Mouse (Mus musculus) kidney, adult 2 months (tissue): ENCODE results near the gene Eln. TPM values are rescaled to one million over a fixed set of nuclear protein-coding genes. Genes with fewer than 3 reads are reported as not detected.

Experiments used
- DNase-seq: peaks from one replicate; pipeline ENCODE4 v3.0.0; 2021
- H3K27ac ChIP-seq: fragments of 200-500 bp; 2 replicates; pipeline ENCODE4 v1.5.1; 2012; ENCODE audit warnings: low read depth, low read length, control low read depth, inconsistent platforms; ENCODE audit not compliant: insufficient read depth
- H3K27me3 ChIP-seq: fragments of 200-500 bp; replicated peaks from 2 replicates; pipeline ENCODE4 v1.6.1; 2012; ENCODE audit warnings: mild to moderate bottlenecking, moderate library complexity, low read length, inconsistent platforms; ENCODE audit not compliant: control insufficient read depth, insufficient read depth
- H3K36me3 ChIP-seq: fragments of 200-500 bp; 2 replicates; pipeline ENCODE4 v1.6.1; 2012; ENCODE audit warnings: mild to moderate bottlenecking, moderate library complexity, low read length, inconsistent platforms; ENCODE audit not compliant: control insufficient read depth, insufficient read depth
- H3K4me1 ChIP-seq: fragments of 200-500 bp; 2 replicates; pipeline ENCODE4 v1.6.1; 2011; ENCODE audit warnings: low read length; ENCODE audit not compliant: control insufficient read depth, insufficient read depth
- H3K4me3 ChIP-seq: fragments of 200-500 bp; 2 replicates; pipeline ENCODE4 v1.5.1; 2011; ENCODE audit warnings: mild to moderate bottlenecking, low read depth, low read length, control low read depth; ENCODE audit not compliant: insufficient read depth
- CTCF ChIP-seq: fragments of 200-500 bp; conservative IDR thresholded peaks from 2 replicates; pipeline ENCODE4 v1.5.1; 2011; ENCODE audit warnings: low read depth, mild to moderate bottlenecking, control low read depth, low read length, moderate library complexity, mixed read lengths; ENCODE audit not compliant: insufficient read depth, insufficient read length
- POLR2A ChIP-seq: fragments of 200-500 bp; IDR thresholded peaks from one replicate; pipeline ENCODE4 v1.6.1; 2011; ENCODE audit warnings: low read depth, low read length, control low read depth
- WGBS: fragments of 180-500 bp; shearing (Covaris S2); methylation state at CpG from one replicate; pipeline ENCODE4 v1.1.7; 2018; 5-methylcytosine and 5-hydroxymethylcytosine counted together
- polyA plus RNA-seq: library from polyadenylated mRNA; depleted of rRNA; stranded (reverse); fragments of >200 nt; gene quantifications from 2 replicates; pipeline ENCODE4 v1.2.3, GENCODE M21; 2012; rRNA removed

The Eln gene
- polyA plus RNA-seq: 23.6 and 30.8 TPM in 2 replicates

- Histone ChIP-seq H3K27me3 (no peaks in the 10 kb centered on the region), H3K36me3 (no peaks in the 10 kb centered on the region), H3K4me3 (peak within 1 kb of the TSS; percentile 55), H3K27ac (peak within 1 kb of the TSS; percentile 86), H3K4me1 (peaks cover 6% of the 10 kb centered on the region; the same call in 1 of the 2 replicates)
- WGBS: 4% methylated on average over 21 of the region's 28 CpGs
- TF ChIP-seq POLR2A (no peak), CTCF (no peak)
- no peak for DNase-seq
Measured at GRCm38 (mm10) chr5:134746890-134747511, at the start of gene Eln. Gene Eln, minus strand, starts transcription at chr5:134747323.

- H3K27me3 ChIP-seq: no peaks in the 10 kb centered on the region
- no peaks in the 10 kb centered on the region for H3K4me1 ChIP-seq
- no peaks in the 10 kb centered on the region for H3K36me3 ChIP-seq
- no peak for DNase-seq
- no peak overlapping the region for H3K27ac ChIP-seq
- TF ChIP-seq POLR2A: no peak
- no peak for TF ChIP-seq CTCF
- no peak overlapping the region for H3K4me3 ChIP-seq
- WGBS: 44% methylated on average over 15 of the region's 15 CpGs
Measured at GRCm38 (mm10) chr5:134790080-134790995, 43.2 kb upstream of the Eln start.

- Histone ChIP-seq H3K27ac (no peak overlapping the region), H3K4me3 (no peak overlapping the region), H3K36me3 (no peaks in the 10 kb centered on the region), H3K4me1 (no peaks in the 10 kb centered on the region), H3K27me3 (no peaks in the 10 kb centered on the region)
- 34% methylated on average over 12 of the region's 12 CpGs for WGBS
- TF ChIP-seq POLR2A (no peak), CTCF (no peak)
- no peak for DNase-seq
Measured at GRCm38 (mm10) chr5:134788237-134788636, 41.1 kb upstream of the Eln start.

- Histone ChIP-seq H3K4me3 (no peak overlapping the region), H3K27me3 (no peaks in the 10 kb centered on the region), H3K36me3 (no peaks in the 10 kb centered on the region), H3K4me1 (no peaks in the 10 kb centered on the region), H3K27ac (no peak overlapping the region)
- 82% methylated on average over 25 of the region's 25 CpGs for WGBS
- TF ChIP-seq CTCF: no peak
- TF ChIP-seq POLR2A: no peak
- no peak for DNase-seq
Measured at GRCm38 (mm10) chr5:134785691-134786371, 38.7 kb upstream of the Eln start.

GRCm38 (mm10) chr5:134783794-134784193, 36.7 kb upstream of the Eln start:
- Histone ChIP-seq H3K4me3 (no peak overlapping the region), H3K27me3 (no peaks in the 10 kb centered on the region), H3K4me1 (no peaks in the 10 kb centered on the region), H3K36me3 (no peaks in the 10 kb centered on the region), H3K27ac (no peak overlapping the region)
- no peak for TF ChIP-seq CTCF
- TF ChIP-seq POLR2A: no peak
- WGBS: 80% methylated on average over 2 of the region's 2 CpGs
- DNase-seq: no peak

- no peaks in the 10 kb centered on the region for H3K4me1 ChIP-seq
- no peaks in the 10 kb centered on the region for H3K36me3 ChIP-seq
- DNase-seq: no peak
- no peaks in the 10 kb centered on the region for H3K27me3 ChIP-seq
- H3K27ac ChIP-seq: no peak overlapping the region
- H3K4me3 ChIP-seq: no peak overlapping the region
- no peak for TF ChIP-seq POLR2A
- TF ChIP-seq CTCF: peak; percentile 54; the same call in 1 of the 2 replicates
Measured at GRCm38 (mm10) chr5:134780963-134781362, 33.8 kb upstream of the Eln start.
